19 mouse cellular contexts compared by ENCODE assay signal in the genomic region with DNA sequence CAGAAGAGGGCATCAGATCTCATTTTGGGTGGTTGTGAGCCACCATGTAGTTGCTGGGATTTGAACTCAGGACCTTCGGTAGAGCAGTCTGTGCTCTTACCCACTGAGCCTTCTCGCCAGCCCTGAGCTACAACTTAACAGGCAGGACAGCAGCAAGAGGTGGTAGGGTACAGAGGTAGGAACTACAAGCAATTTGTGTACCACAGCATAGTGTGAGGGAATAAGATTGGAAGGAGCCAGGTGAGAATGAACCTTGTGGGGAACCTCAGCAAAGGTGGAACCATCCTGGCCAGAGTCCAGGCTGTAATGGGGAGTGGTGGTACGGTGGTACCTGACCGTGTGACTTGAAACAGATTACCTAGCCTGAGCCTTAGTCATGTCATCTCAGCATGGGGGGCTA. TPM values are rescaled to one million over a fixed set of nuclear protein-coding genes. Genes with fewer than 3 reads are reported as not detected.
DNase-seq lines count a peak whose midpoint lies in the region; ATAC-seq and TF ChIP-seq lines count a peak whose summit lies in the region.
"Had no signal": no experiment of that assay in that cellular context is flagged by ENCODE, and none has a peak within 500 bp of the region (broad histone marks: within the 10 kb centered on the region; RNA-seq: fewer than 3 reads in every experiment).

No protein-coding gene starts in this region.

- no peak overlapping the region for H3K4me2 ChIP-seq in limb, embryonic 12.5 days
- H3K4me2 ChIP-seq: embryonic facial prominence, embryonic 15.5 days; heart, embryonic 11.5 days; heart, embryonic 15.5 days; hindbrain, embryonic 14.5 days; intestine, embryonic 15.5 days had no signal

- peaks cover 14% of the 10 kb centered on the region for H3K4me1 ChIP-seq in kidney, adult 2 months (ENCODE audit: control insufficient read depth, insufficient read depth, low read length)
- peaks cover 32% of the 10 kb centered on the region for H3K4me1 ChIP-seq in limb, embryonic 12.5 days (replicated peaks)
- peaks cover 44% of the 10 kb centered on the region for H3K4me1 ChIP-seq in limb, embryonic 10.5 days

- 0 out of 2 replicates have a peak overlapping the region, but pooled peaks have one; percentile 4 for H3K9ac ChIP-seq in limb, embryonic 12.5 days (replicated peaks)
- H3K9ac ChIP-seq: embryonic facial prominence, embryonic 15.5 days; heart, embryonic 15.5 days; intestine, embryonic 15.5 days had no signal

- no peaks in the 10 kb centered on the region for H3K27me3 ChIP-seq in kidney, adult 2 months (replicated peaks; ENCODE audit: control insufficient read depth, insufficient read depth, low read length)
- H3K27me3 ChIP-seq in limb, embryonic 12.5 days, result no peaks in the 10 kb centered on the region
- no peaks in the 10 kb centered on the region for H3K27me3 ChIP-seq in limb, embryonic 10.5 days (ENCODE audit: low read depth, poor library complexity, severe bottlenecking)
- H3K27me3 ChIP-seq: embryonic facial prominence, embryonic 15.5 days; heart, embryonic 15.5 days; intestine, embryonic 15.5 days had no signal

- peak; percentile 17 for DNase-seq in cerebellum, adult 11 months
- no peak for DNase-seq in cerebellum, postnatal 4 days (ENCODE audit: low spot score in 2 of 2)
- DNase-seq in cerebellum, adult 9-11 months, result peak; percentile 51
- no peak for DNase-seq in cerebellum, postnatal 36 days
- DNase-seq in kidney, adult 9 months, result peak; percentile 15
- DNase-seq in kidney, adult 2 months, result no peak
- no peak for DNase-seq in limb, embryonic 10.5 days (ENCODE audit: low spot score)

- H3K36me3 ChIP-seq in kidney, adult 2 months (ENCODE audit: control insufficient read depth, insufficient read depth, low read length), result no peaks in the 10 kb centered on the region; the same call in 1 of the 2 replicates
- peaks cover 81% of the 10 kb centered on the region for H3K36me3 ChIP-seq in limb, embryonic 12.5 days
- peaks cover 87% of the 10 kb centered on the region for H3K36me3 ChIP-seq in limb, embryonic 10.5 days

- TF ChIP-seq CTCF in kidney, adult 2 months (conservative IDR thresholded peaks at IDR 0.05; ENCODE audit: insufficient read depth, insufficient read length, low read depth, low read length), result no peak

- no peak overlapping the region for H3K4me3 ChIP-seq in kidney, adult 2 months (ENCODE audit: insufficient read depth, low read depth, low read length)
- H3K4me3 ChIP-seq in limb, embryonic 12.5 days (replicated peaks), result no peak overlapping the region
- H3K4me3 ChIP-seq in limb, embryonic 10.5 days, result no peak overlapping the region
- H3K4me3 ChIP-seq: embryonic facial prominence, embryonic 15.5 days; erythroblast, embryonic 14.5 days; forebrain, embryonic 10.5 days; gastrocnemius, adult 2 months; heart, embryonic 15.5 days; hindbrain, embryonic 10.5 days; intestine, embryonic 15.5 days had no signal

- no peak for ATAC-seq in limb, embryonic 12.5 days (ENCODE audit: insufficient number of reproducible peaks, insufficient read depth, low FRiP score, low TSS enrichment, low read depth)
- ATAC-seq: intestine, embryonic 15.5 days had no signal

- no peaks in the 10 kb centered on the region for H3K9me3 ChIP-seq in limb, embryonic 12.5 days
- no peaks in the 10 kb centered on the region for H3K9me3 ChIP-seq in limb, embryonic 10.5 days (replicated peaks)
- H3K9me3 ChIP-seq: embryonic facial prominence, embryonic 15.5 days; forebrain, embryonic 10.5 days; heart, embryonic 15.5 days; hindbrain, embryonic 10.5 days; intestine, embryonic 15.5 days had no signal

- WGBS in kidney, adult 2 months, result 92% methylated on average over 4 of the region's 4 CpGs
- WGBS in limb, embryonic 12.5 days, result 87% methylated on average over 4 of the region's 4 CpGs
- WGBS in limb, embryonic 10.5 days, result over 99% methylated on average over 4 of the region's 4 CpGs

- H3K27ac ChIP-seq in kidney, adult 2 months (ENCODE audit: insufficient read depth, low read depth, low read length), result no peak overlapping the region
- H3K27ac ChIP-seq in limb, embryonic 12.5 days, result no peak overlapping the region
- no peak overlapping the region for H3K27ac ChIP-seq in limb, embryonic 10.5 days
- H3K27ac ChIP-seq: embryonic facial prominence, embryonic 15.5 days; forebrain, embryonic 10.5 days; hindbrain, embryonic 10.5 days; hindbrain, embryonic 14.5 days; intestine, embryonic 15.5 days had no signal

- TF ChIP-seq POLR2A in kidney, adult 2 months (IDR thresholded peaks at IDR 0.05; ENCODE audit: low read depth, low read length), result no peak

RNA-seq across cellular contexts. Expression of gene Git1, which starts 8.6 kb away (rescaled TPM):
- 53.2 and 58.5 TPM in 2 replicates for polyA plus RNA-seq in kidney, adult 2 months (2012; rRNA removed)
- polyA plus RNA-seq in limb, embryonic 12.5 days (2016; fragmentation: Nextera tagmentation; extraction: Ambion mirVana), result 10.2 and 10.3 TPM in 2 replicates
- 13.6 and 14.8 TPM in 2 replicates for polyA plus RNA-seq in limb, embryonic 10.5 days (2016; fragmentation: Nextera tagmentation; extraction: Ambion mirVana)

RNA-seq across cellular contexts. Expression of gene Ankrd13b, which starts 12.5 kb away (rescaled TPM):
- polyA plus RNA-seq in kidney, adult 2 months (2012; rRNA removed), result 22.3 and 31.4 TPM in 2 replicates
- 12.9 and 13.1 TPM in 2 replicates for polyA plus RNA-seq in limb, embryonic 12.5 days (2016; fragmentation: Nextera tagmentation; extraction: Ambion mirVana)
- 12.5 and 13.4 TPM in 2 replicates for polyA plus RNA-seq in limb, embryonic 10.5 days (2016; fragmentation: Nextera tagmentation; extraction: Ambion mirVana)

RNA-seq across cellular contexts. Expression of gene Abhd15, which starts 12.9 kb away (rescaled TPM):
- 2.7 and 3.2 TPM in 2 replicates for polyA plus RNA-seq in kidney, adult 2 months (2012; rRNA removed)
- polyA plus RNA-seq in limb, embryonic 12.5 days (2016; fragmentation: Nextera tagmentation; extraction: Ambion mirVana), result 1.5 and 2.4 TPM in 2 replicates
- polyA plus RNA-seq in limb, embryonic 10.5 days (2016; fragmentation: Nextera tagmentation; extraction: Ambion mirVana), result 1.4 and 2.0 TPM in 2 replicates

RNA-seq across cellular contexts. Expression of gene Trp53i13, which starts 13.8 kb away (rescaled TPM):
- polyA plus RNA-seq in kidney, adult 2 months (2012; rRNA removed), result 19.4 and 24.4 TPM in 2 replicates
- polyA plus RNA-seq in limb, embryonic 12.5 days (2016; fragmentation: Nextera tagmentation; extraction: Ambion mirVana), result 49.1 and 53.2 TPM in 2 replicates
- polyA plus RNA-seq in limb, embryonic 10.5 days (2016; fragmentation: Nextera tagmentation; extraction: Ambion mirVana), result 33.4 and 38.7 TPM in 2 replicates

RNA-seq across cellular contexts. Expression of gene Gm10392, which starts 17.0 kb away (rescaled TPM):
- not detected in 2 replicates for polyA plus RNA-seq in kidney, adult 2 months (2012; rRNA removed)
- polyA plus RNA-seq in limb, embryonic 12.5 days (2016; fragmentation: Nextera tagmentation; extraction: Ambion mirVana), result not detected in 2 replicates
- 0.14 TPM in 1 of 2 replicates, not detected in the other for polyA plus RNA-seq in limb, embryonic 10.5 days (2016; fragmentation: Nextera tagmentation; extraction: Ambion mirVana)
- polyA plus RNA-seq: embryonic facial prominence, embryonic 11.5 days; erythroblast, embryonic 14.5 days; forebrain, embryonic 14.5 days; hindbrain, embryonic 14.5 days; intestine, embryonic 15.5 days had no signal

Comparison
In these comparisons a context has a peak if more than half of its experiments do, and no peak if none do; other contexts are left out.
1. DNase-seq: peak in cerebellum, adult 11 months (single experiment), cerebellum, adult 9-11 months (single experiment) and kidney, adult 9 months (single experiment); none in cerebellum, postnatal 4 days (0 of 2), cerebellum, postnatal 36 days (0 of 2), kidney, adult 2 months (single experiment) and limb, embryonic 10.5 days (single experiment).